Mouse (Mus musculus) ES-E14 (cell line): ENCODE measurements around the gene Des.

ENCODE experiments used
- CHD2 ChIP-seq: IDR thresholded peaks from 2 replicates; pipeline ENCODE4 v1.6.1; 2014; ENCODE audit warnings: mild to moderate bottlenecking, low read depth, low read length, inconsistent platforms
- ZNF384 ChIP-seq: IDR thresholded peaks from 2 replicates; pipeline ENCODE4 v1.6.1; 2012; ENCODE audit warnings: low read depth, low read length, inconsistent platforms

DNA sequence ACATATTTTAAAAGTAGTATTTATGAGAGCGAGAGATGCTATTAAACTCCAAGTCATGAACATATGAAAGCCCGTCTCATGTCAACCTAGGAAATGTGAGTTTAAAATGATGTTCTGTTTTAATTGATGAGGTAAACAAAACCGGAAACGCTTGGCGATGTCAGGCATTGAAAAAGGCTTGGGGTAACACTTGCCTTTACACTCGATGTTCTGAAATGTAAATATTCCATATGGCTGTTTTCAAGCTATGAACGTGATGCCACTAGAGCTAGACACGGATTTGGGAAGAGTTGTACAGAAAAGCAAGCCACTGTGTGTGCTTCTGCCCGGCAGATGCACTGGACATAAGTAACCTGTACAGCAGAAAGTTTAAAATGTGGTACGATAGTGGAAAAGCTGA, 41.0 kb upstream of the Des start:
- no peak for TF ChIP-seq CHD2
- no peak for TF ChIP-seq ZNF384
